Mouse (Mus musculus) thymus, postnatal 10 days (tissue): Measurements from ENCODE around the gene Mphosph9.

Experiments used
- DNase-seq, 2 experiments: peaks; one replicate each; pipeline ENCODE4 v3.0.0; 2021; ENCODE audit warnings: low spot score in 2 of 2

Gene Mphosph9

DNA sequence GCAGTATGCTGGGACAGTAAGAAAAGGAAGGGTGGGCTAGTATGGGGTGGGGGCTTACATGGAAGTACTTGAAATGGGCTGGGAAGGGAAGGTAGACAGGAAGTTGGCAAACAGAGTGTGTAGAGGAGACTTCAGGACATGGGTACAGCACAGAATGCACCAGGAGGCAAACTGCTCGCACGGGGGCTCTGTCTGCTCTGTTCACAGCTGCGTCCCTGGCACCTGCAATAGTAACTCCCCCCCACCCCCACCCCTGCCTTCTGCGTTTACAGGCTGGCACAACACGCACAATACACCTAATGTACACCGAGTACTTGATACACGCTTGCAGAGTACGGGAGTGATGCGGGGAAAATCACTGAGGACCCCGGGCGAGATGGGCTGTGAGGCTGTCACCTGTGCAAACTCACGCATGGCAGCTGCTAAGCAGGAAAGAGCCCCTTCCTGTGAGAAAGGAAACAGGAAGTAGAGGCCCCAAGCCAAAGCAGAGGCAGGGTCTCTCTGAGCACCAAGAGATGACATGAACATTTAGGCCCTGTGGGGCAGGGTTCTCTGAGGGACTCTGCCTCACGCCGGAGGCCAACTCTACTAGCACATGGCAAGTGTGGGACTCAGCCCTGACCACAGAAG is 113.1 kb downstream of the Mphosph9 start:
- peak; percentile 78 to 84 for DNase-seq

- DNase-seq: peak; percentile 73 to 75
These were observed 113.9 kb downstream of the Mphosph9 start for GRCm38 (mm10) chr5:124213588-124214469.

DNA sequence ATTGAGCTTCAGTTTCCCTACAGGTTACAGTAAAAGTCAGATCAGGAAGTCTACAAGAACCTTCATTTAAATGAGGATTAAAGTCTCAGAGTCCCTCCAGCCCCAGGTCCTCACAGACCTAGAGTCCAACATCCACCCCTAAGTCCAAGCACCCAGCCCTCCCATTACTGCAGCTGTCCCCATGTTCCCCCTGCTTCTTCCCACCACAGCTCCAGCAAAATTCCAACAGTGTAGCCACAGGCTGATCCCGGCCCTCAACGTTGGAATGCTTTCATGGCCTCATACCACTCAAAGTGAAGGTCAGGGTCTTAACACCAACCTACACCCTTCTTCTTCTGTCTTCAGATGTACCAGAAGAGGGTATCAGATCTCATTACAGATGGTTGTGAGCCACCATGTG is 116.1 kb downstream of the Mphosph9 start:
- no peak for DNase-seq

DNA sequence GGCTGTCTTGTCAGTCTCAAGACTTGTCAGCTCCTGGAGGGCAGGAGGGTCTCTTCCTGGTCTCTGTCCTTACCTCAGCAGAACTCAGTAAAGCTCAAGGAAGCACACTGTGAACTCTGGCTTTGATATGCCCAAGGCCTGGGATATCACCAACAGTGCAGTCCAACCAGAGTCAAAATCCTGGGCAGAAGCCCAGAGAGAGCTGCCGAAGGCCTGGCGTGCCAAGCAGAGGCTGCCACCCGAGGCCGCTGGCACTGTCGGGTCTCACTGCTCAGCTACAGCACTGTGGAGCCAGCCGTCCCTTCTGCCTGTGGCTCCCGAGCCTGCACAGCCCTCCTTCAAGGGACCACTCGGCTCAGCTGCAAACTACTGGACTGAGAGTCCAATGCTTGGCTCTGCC is 116.5 kb downstream of the Mphosph9 start:
- DNase-seq: no peak

- no peak for DNase-seq
These were observed 117.3 kb downstream of the Mphosph9 start for GRCm38 (mm10) chr5:124210281-124211016.

GRCm38 (mm10) chr5:124209850-124210249 is 117.9 kb downstream of the Mphosph9 start:
- no peak for DNase-seq

- DNase-seq: no peak
These were observed 119.7 kb downstream of the Mphosph9 start for GRCm38 (mm10) chr5:124208030-124208429.

- no peak for DNase-seq
These were observed 121.2 kb downstream of the Mphosph9 start for GRCm38 (mm10) chr5:124206481-124207038.

DNA sequence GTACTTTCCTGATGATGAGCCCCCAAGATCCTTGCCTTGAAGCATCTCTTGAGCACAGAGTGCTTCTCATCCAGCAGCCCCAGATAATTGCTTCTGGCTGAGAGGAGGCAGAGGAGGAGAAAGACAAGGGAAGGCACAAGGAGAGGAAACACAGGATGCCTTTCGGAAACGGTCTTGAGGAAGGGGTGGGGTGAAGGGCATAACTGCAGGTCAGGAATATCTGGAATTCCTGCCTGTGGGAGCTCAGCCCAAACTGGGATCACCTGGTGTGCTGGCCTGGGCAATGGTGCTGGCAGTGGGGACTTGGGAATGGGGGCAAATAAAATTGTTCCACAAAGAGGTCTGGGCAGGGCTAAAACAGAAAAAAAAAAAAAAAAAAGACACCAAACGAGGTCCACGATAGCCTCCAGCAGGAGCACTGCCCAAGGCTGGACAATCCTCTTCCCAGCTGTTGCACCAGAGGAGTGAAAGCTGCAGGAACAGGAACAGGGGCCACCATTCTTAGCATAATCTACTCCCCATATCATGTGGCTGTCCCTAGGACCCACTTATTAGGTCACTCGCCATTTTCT is 121.9 kb downstream of the Mphosph9 start:
- DNase-seq: no peak

DNA sequence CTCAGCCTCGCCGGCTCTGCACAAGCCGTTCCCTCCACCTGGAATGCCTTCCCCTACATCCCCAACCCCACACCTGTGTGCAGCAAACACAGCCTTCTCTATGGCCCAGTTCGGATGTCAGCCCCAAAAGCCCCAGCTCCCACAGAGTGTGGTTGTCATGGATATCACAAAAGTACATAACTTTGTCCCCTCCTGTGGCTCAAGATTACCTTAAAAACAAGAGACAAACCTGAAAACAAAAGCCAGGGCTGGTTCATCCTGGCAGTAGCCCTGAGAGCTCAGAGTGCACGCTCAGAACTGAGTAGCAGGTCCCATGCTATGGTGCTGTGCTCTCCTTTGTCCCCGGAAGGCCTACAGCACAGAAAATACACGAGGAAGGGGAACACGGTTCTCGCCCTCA is 122.6 kb downstream of the Mphosph9 start:
- no peak for DNase-seq

- no peak for DNase-seq
These were observed 123.5 kb downstream of the Mphosph9 start for GRCm38 (mm10) chr5:124204127-124204794.

DNA sequence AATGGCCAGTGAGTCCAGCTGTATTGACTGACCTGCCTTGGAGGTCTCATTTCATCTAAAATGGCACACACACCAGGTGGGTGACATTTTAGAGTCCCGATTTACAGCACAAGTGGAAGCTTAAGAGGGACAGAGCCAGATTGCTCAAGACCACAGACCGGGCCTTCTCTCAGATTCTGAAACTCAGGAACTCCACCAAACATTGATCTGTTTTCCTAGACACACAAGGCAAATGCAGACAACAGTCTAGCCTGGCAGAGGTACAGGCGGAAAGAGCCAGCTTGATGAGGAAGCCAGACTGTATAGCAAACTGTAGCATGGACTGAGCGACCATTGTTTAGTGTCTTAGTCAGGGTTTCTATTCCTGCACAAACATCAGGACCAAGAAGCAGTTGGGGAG is 124.5 kb downstream of the Mphosph9 start:
- DNase-seq: no peak

GRCm38 (mm10) chr5:124202071-124202470 is 125.7 kb downstream of the Mphosph9 start:
- DNase-seq: no peak

DNA sequence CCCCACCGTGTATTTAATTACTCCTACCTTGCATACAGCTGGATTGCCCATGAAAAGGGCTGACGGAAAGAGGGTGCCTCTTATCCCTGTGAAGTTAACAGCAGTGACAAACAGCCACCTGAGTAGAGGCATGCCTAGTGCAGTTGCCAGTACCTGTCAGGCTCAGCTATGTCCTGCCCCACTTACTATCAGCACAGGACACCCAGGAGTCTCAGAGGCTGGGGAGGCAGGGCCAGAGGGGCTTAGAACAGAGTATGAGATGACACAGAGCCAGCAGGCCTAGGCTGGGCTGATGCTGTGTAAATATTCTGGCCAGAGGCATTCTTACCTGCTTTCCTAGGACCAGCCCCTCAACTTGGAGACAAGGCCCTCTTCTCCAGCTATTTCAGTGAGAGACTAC is 126.2 kb downstream of the Mphosph9 start:
- no peak for DNase-seq
